Mouse (Mus musculus) Patski (cell line): ENCODE measurements around the gene Galnt10. TPM values are rescaled to one million over a fixed set of nuclear protein-coding genes. Genes with fewer than 3 reads are reported as not detected.
A peak's percentile ranks its signal among the peaks of the same experiment; 100 is the strongest.

Source experiments
- ATAC-seq: fragments of 100-300 bp; one replicate; pipeline ENCODE4 v1.8.0; 2021
- CTCF ChIA-PET: fragments of 350-600 bp; sonication (Branson Sonifier 250); formaldehyde crosslinking; loops from one replicate; lab custom pipeline; 2022; ENCODE audit warnings: inconsistent platforms; lab: Charles Lee
- POLR2A ChIA-PET: fragments of 350-600 bp; sonication (Branson Sonifier 250); formaldehyde crosslinking; loops from one replicate; lab custom pipeline; 2022; ENCODE audit warnings: antibody characterized with exemption, inconsistent platforms; lab: Charles Lee
- DNase-seq: peaks from one replicate; pipeline ENCODE4 v3.0.0-alpha.2; 2011; ENCODE audit warnings: low read depth, low spot score
- H3K27me3 ChIP-seq: fragments of 371-371 bp; one replicate; pipeline ENCODE4 v1.5.1; 2021
- CTCF ChIP-seq: fragments of 100-300 bp; IDR thresholded peaks from one replicate; pipeline ENCODE4 v1.5.1; 2021
- in situ Hi-C: fragments of 300-500 bp; cut with MboI; formaldehyde crosslinking; loops from 3 replicates; pipeline ENCODE4 v1.11.1; 2018; ENCODE audit warnings: low pct_unique_long_range_greater_than_20kb, mixed read lengths
- polyA plus RNA-seq: library from polyadenylated mRNA; unstranded; gene quantifications from one replicate; pipeline ENCODE4 v1.2.3, GENCODE M21; 2021

Gene Galnt10
- polyA plus RNA-seq, 1 experiment from 2014 or later = 74.9 TPM

- H3K27me3 ChIP-seq = no peaks in the 10 kb centered on the region
- no peak for TF ChIP-seq CTCF
- in situ Hi-C loops = no loop called here
- DNase-seq (no peak), ATAC-seq (no peak)
- CTCF ChIA-PET = interaction anchor here (0.8 to 1.7 kb wide), 3 partner anchors 8 to 24 kb away, joined by 3 to 9 read pairs (median 5); no protein-coding TSS in a partner anchor
- POLR2A ChIA-PET = interaction anchor here (0.8 kb wide), 1 partner anchor 12 kb away, joined by 3 read pairs; no protein-coding TSS in a partner anchor
Measured at GRCm38 (mm10) chr11:57696807-57697251, 51.6 kb downstream of the Galnt10 start.

DNA sequence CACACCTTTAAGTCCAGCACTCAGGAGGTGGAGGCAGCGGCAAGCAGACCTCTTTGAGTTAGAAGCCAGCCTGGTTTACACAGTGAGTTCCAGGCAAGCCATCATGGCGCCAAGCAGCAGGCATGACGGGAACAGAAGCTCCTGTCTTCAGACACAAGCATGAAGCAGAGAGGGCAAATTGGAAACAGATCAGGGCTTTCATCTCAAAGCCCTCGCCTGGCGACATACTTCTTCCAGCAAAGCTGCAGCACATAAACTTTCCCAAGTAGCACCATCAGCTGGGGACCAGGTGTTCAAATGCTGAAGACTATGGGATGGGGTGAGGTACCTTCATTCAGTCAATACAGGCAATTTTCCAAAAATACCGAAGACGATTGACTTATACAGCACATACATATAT lies 54.9 kb downstream of the Galnt10 start:
- no peaks in the 10 kb centered on the region for H3K27me3 ChIP-seq
- ChIA-PET CTCF (no interaction called here), POLR2A (no interaction called here)
- no peak for TF ChIP-seq CTCF
- no peak for DNase-seq
- in situ Hi-C loops = no loop called here
- no peak for ATAC-seq

DNA sequence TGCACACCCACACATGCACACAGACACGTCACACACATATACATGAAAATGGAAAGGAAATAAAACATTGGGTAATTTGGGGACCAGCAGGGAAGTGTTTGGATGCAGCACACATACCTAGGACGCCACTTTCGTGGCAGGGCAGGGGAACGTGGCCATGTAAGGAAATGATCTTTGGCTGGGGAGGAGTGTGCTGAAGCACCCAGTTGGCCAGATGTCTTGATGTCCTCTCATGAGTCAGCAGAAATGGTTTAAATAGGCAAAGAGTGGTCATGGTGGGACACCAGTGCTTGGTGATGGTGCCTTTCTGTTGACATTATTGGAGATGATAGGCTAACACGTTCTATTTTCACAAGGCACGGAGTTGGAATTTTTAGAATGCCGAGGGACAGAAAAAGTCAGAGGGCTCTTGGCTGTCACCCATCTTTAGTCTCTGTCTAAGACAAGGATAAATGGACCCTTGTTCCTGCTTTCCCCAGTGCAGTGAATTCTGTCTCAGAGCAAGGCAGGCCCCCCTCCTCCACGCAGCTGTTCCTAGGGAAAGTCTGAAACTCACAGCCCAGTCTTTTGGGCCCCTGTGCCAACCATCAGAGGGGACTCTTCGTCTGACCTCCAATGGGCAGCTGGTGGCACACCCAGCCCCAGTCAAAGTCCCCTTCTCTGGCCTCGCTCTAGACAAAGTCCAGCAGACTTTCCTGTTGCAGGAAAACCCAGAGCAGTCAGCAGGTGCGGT lies 56.1 kb downstream of the Galnt10 start:
- no peaks in the 10 kb centered on the region for H3K27me3 ChIP-seq
- in situ Hi-C loops = no loop called here
- ATAC-seq (no peak), DNase-seq (no peak)
- no peak for TF ChIP-seq CTCF
- CTCF ChIA-PET = no interaction called here
- POLR2A ChIA-PET = no interaction called here

DNA sequence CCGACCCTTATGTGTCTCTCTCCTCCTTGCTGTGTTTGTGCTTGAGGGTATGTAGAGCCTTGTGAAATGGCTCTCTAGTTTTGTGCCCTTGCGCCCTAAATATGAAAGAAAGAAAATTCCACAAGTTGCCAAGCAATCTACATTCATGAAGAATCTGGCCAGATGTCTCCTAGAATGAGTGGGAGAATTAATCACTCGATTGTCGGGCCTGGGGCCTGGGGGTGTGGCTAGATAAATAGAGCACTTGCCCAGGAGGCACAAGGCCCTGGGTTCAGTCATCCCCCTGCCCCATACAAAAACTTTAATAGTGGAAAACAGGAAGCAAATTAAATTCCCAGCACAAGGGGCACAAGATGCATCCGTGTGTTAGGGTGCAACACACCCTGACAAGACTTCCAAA lies 56.7 kb downstream of the Galnt10 start:
- CTCF ChIA-PET = no interaction called here
- no peaks in the 10 kb centered on the region for H3K27me3 ChIP-seq
- POLR2A ChIA-PET = no interaction called here
- no peak for DNase-seq
- TF ChIP-seq CTCF = no peak
- in situ Hi-C loops = no loop called here
- no peak for ATAC-seq

DNA sequence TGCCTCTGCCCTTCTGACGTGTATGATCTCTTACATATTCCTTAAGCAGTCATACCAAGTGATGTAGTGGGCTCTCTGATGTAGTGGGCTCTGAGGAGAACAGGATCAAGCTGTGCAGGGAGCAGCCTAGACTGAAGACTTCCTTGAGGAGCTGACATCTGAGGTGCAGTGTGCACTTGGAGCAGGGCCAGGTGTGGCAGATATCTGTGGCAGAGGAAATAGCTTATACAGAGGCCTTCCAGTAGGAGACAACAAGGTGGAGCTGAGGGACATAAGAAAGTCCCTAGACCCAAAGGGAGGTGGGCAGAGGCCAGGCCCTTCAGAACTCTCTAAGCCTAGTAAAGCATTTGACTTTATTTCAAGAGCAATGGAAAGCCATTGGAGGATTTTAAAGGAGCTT lies 61.4 kb downstream of the Galnt10 start:
- in situ Hi-C loops = loop anchor here (5.0 kb wide), 1 partner anchor 59 kb away; the partner anchor contains the start of gene Galnt10
- H3K27me3 ChIP-seq = no peaks in the 10 kb centered on the region
- POLR2A ChIA-PET = interaction anchor here (0.6 kb wide), 1 partner anchor 73 kb away, joined by 4 read pairs; no protein-coding TSS in a partner anchor
- no peak for DNase-seq
- CTCF ChIA-PET = interaction anchor here (1.4 to 1.9 kb wide), 3 partner anchors 10 to 14 kb away, joined by 4 to 9 read pairs (median 4); no protein-coding TSS in a partner anchor
- no peak for TF ChIP-seq CTCF
- ATAC-seq = no peak

DNA sequence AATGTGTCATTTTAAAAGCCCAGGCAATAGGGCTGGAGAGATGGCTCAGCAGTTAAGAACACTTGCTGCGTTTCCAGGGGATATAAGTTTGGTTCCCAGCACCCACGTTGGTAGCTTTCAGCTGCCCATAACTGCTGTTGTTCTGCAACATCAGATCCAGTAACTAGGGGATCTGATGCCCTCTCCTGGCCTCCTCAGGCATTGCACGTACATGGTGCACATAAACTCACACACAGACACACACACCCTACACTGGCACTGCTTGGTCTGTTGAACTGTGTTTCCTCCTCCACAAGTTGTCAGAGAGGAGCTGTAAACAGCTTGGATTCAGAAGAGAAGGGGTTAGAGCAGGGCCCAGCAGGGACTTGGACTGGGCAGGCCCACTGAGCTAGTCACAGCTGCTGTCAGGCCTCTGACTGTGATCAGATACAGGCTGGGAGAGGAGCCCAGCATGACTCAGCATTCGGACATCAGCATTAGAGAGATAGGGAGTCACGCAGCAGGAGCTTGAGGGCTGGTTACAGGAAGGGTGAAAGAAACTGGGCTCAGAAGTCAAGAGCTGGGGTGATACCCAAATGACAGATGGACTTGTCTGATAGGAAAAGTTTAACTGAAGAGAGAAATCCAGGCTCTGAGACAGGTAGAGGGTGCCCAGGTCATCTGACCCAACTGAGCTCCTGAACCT lies 62.0 kb downstream of the Galnt10 start:
- H3K27me3 ChIP-seq = no peaks in the 10 kb centered on the region
- DNase-seq = no peak
- in situ Hi-C loops = loop anchor here (5.0 kb wide), 1 partner anchor 60 kb away; the partner anchor contains the start of gene Galnt10
- POLR2A ChIA-PET = interaction anchor here (0.6 kb wide), 1 partner anchor 74 kb away, joined by 4 read pairs; no protein-coding TSS in a partner anchor
- TF ChIP-seq CTCF = no peak
- peak; percentile 19 for ATAC-seq
- CTCF ChIA-PET = interaction anchor here (1.3 to 1.9 kb wide), 4 partner anchors 11 to 19 kb away, joined by 3 to 9 read pairs (median 4); no protein-coding TSS in a partner anchor

- ATAC-seq (peak; percentile 75), DNase-seq (no peak)
- in situ Hi-C loops = loop anchor here (5.0 kb wide), 1 partner anchor 61 kb away; the partner anchor contains the start of gene Galnt10
- POLR2A ChIA-PET = interaction anchor here (0.7 to 1.4 kb wide), 4 partner anchors 11 to 64 kb away, joined by 3 to 6 read pairs (median 4); no protein-coding TSS in a partner anchor
- H3K27me3 ChIP-seq = no peaks in the 10 kb centered on the region
- CTCF ChIA-PET = interaction anchor here (0.8 to 1.9 kb wide), 4 partner anchors 12 to 56 kb away, joined by 3 to 9 read pairs (median 4); no protein-coding TSS in a partner anchor
- no peak for TF ChIP-seq CTCF
Measured at GRCm38 (mm10) chr11:57708174-57709154, 63.2 kb downstream of the Galnt10 start.

DNA sequence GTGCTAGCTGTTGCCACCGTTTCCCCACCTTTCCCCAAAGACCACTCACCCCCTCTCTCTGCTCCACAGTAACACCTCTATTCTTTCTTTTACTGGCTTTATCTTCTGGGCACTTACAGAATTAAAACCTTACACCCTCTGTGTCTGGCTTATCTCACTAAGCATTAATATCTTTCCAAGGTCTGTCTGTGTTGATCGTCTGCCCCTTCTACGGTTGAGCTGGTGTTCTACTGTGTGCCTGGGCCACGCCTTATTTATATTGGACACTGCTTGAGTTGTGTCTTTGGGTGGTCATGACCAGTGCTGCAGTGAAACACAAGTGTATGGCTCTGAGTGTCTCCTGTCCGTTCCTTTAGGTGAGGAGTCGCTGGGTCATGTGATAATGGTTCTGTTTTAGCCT lies 68.7 kb downstream of the Galnt10 start:
- H3K27me3 ChIP-seq = no peaks in the 10 kb centered on the region
- no peak for TF ChIP-seq CTCF
- CTCF ChIA-PET = no interaction called here
- ATAC-seq = no peak
- no peak for DNase-seq
- in situ Hi-C loops = no loop called here
- POLR2A ChIA-PET = no interaction called here

DNA sequence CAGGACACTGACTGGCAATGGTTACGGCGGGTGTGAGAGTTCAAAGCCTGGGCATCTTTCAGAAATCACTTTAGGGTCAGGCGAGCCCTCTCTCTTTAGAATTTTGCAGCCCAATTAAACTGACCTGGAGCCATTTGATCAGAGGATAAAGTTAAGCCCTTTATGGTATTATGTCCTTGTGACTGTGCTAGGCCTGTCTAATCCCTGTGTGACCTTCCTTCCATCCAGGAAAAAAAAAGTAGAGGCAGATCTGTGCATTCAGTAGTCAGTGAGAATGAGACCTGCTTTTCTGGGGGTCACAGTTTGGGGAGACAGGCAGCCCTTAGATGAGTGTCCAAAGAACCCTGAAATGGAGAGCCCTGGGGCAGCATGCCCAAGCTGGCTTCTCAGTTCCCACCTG lies 71.5 kb downstream of the Galnt10 start:
- ChIA-PET POLR2A (no interaction called here), CTCF (no interaction called here)
- TF ChIP-seq CTCF = no peak
- no peak for ATAC-seq
- DNase-seq = no peak
- H3K27me3 ChIP-seq = no peaks in the 10 kb centered on the region
- in situ Hi-C loops = no loop called here

DNA sequence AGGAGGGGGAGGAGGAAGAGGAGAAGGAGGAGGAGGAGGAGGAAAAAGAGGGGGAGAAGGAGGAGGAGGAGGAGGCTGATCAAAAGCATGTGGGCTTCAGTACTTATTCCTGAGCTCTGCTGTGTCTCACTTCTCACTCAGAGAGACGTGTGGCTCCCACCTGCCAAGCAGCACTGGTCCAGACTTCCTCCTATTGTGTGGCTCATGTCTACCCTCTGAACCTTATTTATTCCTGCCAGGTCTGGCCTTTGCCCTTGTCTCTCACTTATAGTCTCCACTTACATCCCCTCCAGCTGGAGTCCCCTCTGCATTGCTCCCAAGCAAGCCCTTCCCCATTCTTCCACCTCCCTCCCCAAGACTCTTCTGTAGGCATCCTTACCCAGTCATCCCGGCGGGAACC lies 72.2 kb downstream of the Galnt10 start:
- in situ Hi-C loops = no loop called here
- POLR2A ChIA-PET = no interaction called here
- CTCF ChIA-PET = no interaction called here
- no peak for ATAC-seq
- H3K27me3 ChIP-seq = no peaks in the 10 kb centered on the region
- TF ChIP-seq CTCF = no peak
- no peak for DNase-seq
